Mouse (Mus musculus): ENCODE data around the gene Zfp644. TPM values are rescaled to one million over a fixed set of nuclear protein-coding genes. Genes with fewer than 3 reads are reported as not detected.

The Zfp644 gene
- polyA plus RNA-seq, 1 experiment from 2014 or later, result 61.0 TPM

- Histone ChIP-seq H3K9ac (no peak overlapping the region), H3K4me1 (no peaks in the 10 kb centered on the region), H3K27me3 (no peaks in the 10 kb centered on the region), H3K4me2 (no peak overlapping the region), H3K4me3 (replicated peaks) (no peak overlapping the region), H3K27ac (no peak overlapping the region), H3K9me3 (replicated peaks) (no peaks in the 10 kb centered on the region), H3K36me3 (peaks cover 14% of the 10 kb centered on the region; the same call in 1 of the 2 replicates)
- no peak for ATAC-seq (replicated peaks; ENCODE audit: low FRiP score)
- 94% methylated on average over 9 of the region's 9 CpGs for WGBS
Observed at GRCm38 (mm10) chr5:106589006-106589405, 108.1 kb downstream of the Zfp644 start.

- no peak for ATAC-seq (replicated peaks; ENCODE audit: low FRiP score)
- WGBS, result 86% methylated on average over 7 of the region's 7 CpGs
Observed at GRCm38 (mm10) chr5:106580943-106581342, 116.1 kb downstream of the Zfp644 start.

GRCm38 (mm10) chr5:106577237-106577888 is 119.7 kb downstream of the Zfp644 start:
- Histone ChIP-seq H3K27ac (no peak overlapping the region), H3K4me1 (peaks cover 13% of the 10 kb centered on the region), H3K36me3 (no peaks in the 10 kb centered on the region), H3K27me3 (peaks cover 49% of the 10 kb centered on the region), H3K9me3 (replicated peaks) (no peaks in the 10 kb centered on the region), H3K4me2 (no peak overlapping the region), H3K9ac (no peak overlapping the region), H3K4me3 (replicated peaks) (no peak overlapping the region)
- WGBS, result 56% methylated on average over 9 of the region's 9 CpGs
- no peak for ATAC-seq (replicated peaks; ENCODE audit: low FRiP score)

More at GRCm38 (mm10) chr5:106580943-106581342, 116.1 kb downstream of the Zfp644 start:
- Histone ChIP-seq H3K27me3 (peaks cover 15% of the 10 kb centered on the region), H3K4me3 (replicated peaks) (no peak overlapping the region), H3K9me3 (replicated peaks) (no peaks in the 10 kb centered on the region), H3K9ac (no peak overlapping the region), H3K36me3 (no peaks in the 10 kb centered on the region), H3K4me2 (no peak overlapping the region), H3K27ac (no peak overlapping the region), H3K4me1 (no peaks in the 10 kb centered on the region)

- Histone ChIP-seq H3K4me2 (peak overlapping the region; percentile 97), H3K27ac (no peak overlapping the region), H3K9me3 (replicated peaks) (no peaks in the 10 kb centered on the region), H3K4me3 (replicated peaks) (peak overlapping the region; percentile 55), H3K4me1 (peaks cover 13% of the 10 kb centered on the region), H3K27me3 (peaks cover 64% of the 10 kb centered on the region), H3K36me3 (no peaks in the 10 kb centered on the region), H3K9ac (no peak overlapping the region)
- ATAC-seq (replicated peaks; ENCODE audit: low FRiP score), result no peak; the same call in 1 of the 2 replicates
- 25% methylated on average over 4 of the region's 4 CpGs for WGBS
Observed at GRCm38 (mm10) chr5:106575098-106575497, 122.0 kb downstream of the Zfp644 start.

- whole genome bisulfite sequencing, result under 1% methylated on average over 43 of the region's 45 CpGs
- Histone ChIP-seq H3K4me2 (peak overlapping the region; percentile 97), H3K27me3 (peaks cover 70% of the 10 kb centered on the region), H3K9ac (peak overlapping the region; percentile 55), H3K36me3 (no peaks in the 10 kb centered on the region), H3K9me3 (replicated peaks) (no peaks in the 10 kb centered on the region), H3K27ac (no peak overlapping the region), H3K4me3 (replicated peaks) (peak overlapping the region; percentile 55), H3K4me1 (peaks cover 13% of the 10 kb centered on the region)
- ATAC-seq (replicated peaks; ENCODE audit: low FRiP score), result peak; percentile 95
Observed at GRCm38 (mm10) chr5:106574560-106574946, 122.5 kb downstream of the Zfp644 start.

GRCm38 (mm10) chr5:106573742-106574559 is 123.1 kb downstream of the Zfp644 start:
- no peak; the same call in none of the 2 replicates for ATAC-seq (replicated peaks; ENCODE audit: low FRiP score)
- H3K9me3 ChIP-seq (replicated peaks), result no peaks in the 10 kb centered on the region
- H3K4me2 ChIP-seq, result peak overlapping the region; percentile 97
- H3K27ac ChIP-seq, result no peak overlapping the region
- peak overlapping the region; percentile 55 for H3K9ac ChIP-seq
- H3K4me1 ChIP-seq, result peaks cover 13% of the 10 kb centered on the region
- H3K36me3 ChIP-seq, result no peaks in the 10 kb centered on the region
- H3K4me3 ChIP-seq (replicated peaks), result peak overlapping the region; percentile 55
- H3K27me3 ChIP-seq, result peaks cover 76% of the 10 kb centered on the region
- 5% methylated on average over 53 of the region's 55 CpGs for whole genome bisulfite sequencing

Other genes starting within 250 kb of the Zfp644 start
- not detected in 2 replicates for gene Barhl2, start 239.1 kb downstream of the Zfp644 start, polyA plus RNA-seq (2015; fragmentation: Nextera tagmentation; extraction: Ambion mirVana)
- not detected in 2 replicates for gene Gm17304, start 88.2 kb downstream of the Zfp644 start, polyA plus RNA-seq (2015; fragmentation: Nextera tagmentation; extraction: Ambion mirVana)
- 1.8 and 1.9 TPM in 2 replicates for gene Hfm1, start 229.0 kb upstream of the Zfp644 start, polyA plus RNA-seq (2015; fragmentation: Nextera tagmentation; extraction: Ambion mirVana)